Mouse (Mus musculus) intestine, embryonic 16.5 days (tissue): ENCODE measurements around the gene Kifc1. TPM values are rescaled to one million over a fixed set of nuclear protein-coding genes. Genes with fewer than 3 reads are reported as not detected.

Experiments used
- ATAC-seq: fragments of 200-750 bp; cut with Nextera tagmentation; 2 replicates; pipeline ENCODE4 v1.8.0; 2017; ENCODE audit warnings: moderate TSS enrichment, moderate library complexity
- H3K27ac ChIP-seq: fragments of 300-500 bp; sonication (generic); 2 replicates; pipeline ENCODE4 v1.5.1; 2014; ENCODE audit warnings: mild to moderate bottlenecking, low read length
- H3K27me3 ChIP-seq: fragments of 300-500 bp; sonication (generic); replicated peaks from 2 replicates; pipeline ENCODE4 v1.6.1; 2014; ENCODE audit warnings: low read length, control low read depth, mixed read lengths; ENCODE audit not compliant: control insufficient read depth, insufficient read depth
- H3K36me3 ChIP-seq: fragments of 300-500 bp; sonication (generic); 2 replicates; pipeline ENCODE4 v1.6.1; 2014; ENCODE audit warnings: low read length, control low read depth; ENCODE audit not compliant: control insufficient read depth, insufficient read depth
- H3K4me1 ChIP-seq: fragments of 300-500 bp; sonication (generic); 2 replicates; pipeline ENCODE4 v1.6.1; 2014; ENCODE audit warnings: low read length, control low read depth, mixed read lengths; ENCODE audit not compliant: control insufficient read depth, insufficient read depth
- H3K4me2 ChIP-seq: fragments of 300-500 bp; sonication (generic); 2 replicates; pipeline ENCODE4 v1.6.1; 2014; ENCODE audit warnings: low read depth, low read length, control low read depth
- H3K4me3 ChIP-seq: fragments of 300-500 bp; sonication (generic); 2 replicates; pipeline ENCODE4 v1.5.1; 2014; ENCODE audit warnings: mild to moderate bottlenecking, low read length
- H3K9ac ChIP-seq: fragments of 300-500 bp; sonication (generic); 2 replicates; pipeline ENCODE4 v1.6.1; 2014; ENCODE audit warnings: low read depth, low read length
- H3K9me3 ChIP-seq: fragments of 300-500 bp; sonication (generic); 2 replicates; pipeline ENCODE4 v1.6.1; 2016; ENCODE audit warnings: low read length, control low read depth; ENCODE audit not compliant: control insufficient read depth
- WGBS: fragments of 180-500 bp; shearing (Covaris S2); extraction: QIAGEN DNeasy Blood & Tissue Kit; methylation state at CpG from one replicate; pipeline ENCODE4 v1.1.7; 2014; 5-methylcytosine and 5-hydroxymethylcytosine counted together
- polyA plus RNA-seq: library from polyadenylated mRNA; unstranded; fragments of >200 nt; fragmentation: Nextera tagmentation; extraction: Ambion mirVana; gene quantifications from 2 replicates; pipeline ENCODE4 v1.2.1, GENCODE M21; 2015

Gene Kifc1
- 5.9 and 7.0 TPM in 2 replicates for polyA plus RNA-seq

GRCm38 (mm10) chr17:33890533-33891059 is at the start of gene Kifc1:
Gene Kifc1, minus strand, starts transcription at chr17:33890661.
- peak; percentile 99 for ATAC-seq
- WGBS = under 1% methylated on average over 49 of the region's 49 CpGs
- peak within 1 kb of the TSS; percentile 73 for H3K9ac ChIP-seq

GRCm38 (mm10) chr17:33938783-33939182 is 48.3 kb upstream of the Kifc1 start:
- Histone ChIP-seq H3K27me3 (no peaks in the 10 kb centered on the region), H3K9ac (peak overlapping the region; percentile 87; the same call in 1 of the 2 replicates), H3K9me3 (no peaks in the 10 kb centered on the region), H3K4me2 (no peak overlapping the region), H3K4me1 (peaks cover 19% of the 10 kb centered on the region), H3K4me3 (no peak overlapping the region), H3K27ac (no peak overlapping the region), H3K36me3 (peaks cover 15% of the 10 kb centered on the region)
- no peak for ATAC-seq
- WGBS = 70% methylated on average over 11 of the region's 11 CpGs

More at GRCm38 (mm10) chr17:33890533-33891059, at the start of gene Kifc1:
- H3K4me3 ChIP-seq = peak within 1 kb of the TSS; percentile 64
- H3K4me2 ChIP-seq = peak within 1 kb of the TSS; percentile 58
- no peaks in the 10 kb centered on the region for H3K27me3 ChIP-seq
- H3K36me3 ChIP-seq = no peaks in the 10 kb centered on the region
- no peak within 1 kb of the TSS for H3K27ac ChIP-seq
- H3K4me1 ChIP-seq = peaks cover 10% of the 10 kb centered on the region
- H3K9me3 ChIP-seq = no peaks in the 10 kb centered on the region

- no peaks in the 10 kb centered on the region for H3K9me3 ChIP-seq
- no peak overlapping the region for H3K4me3 ChIP-seq
- no peak overlapping the region for H3K4me2 ChIP-seq
- ATAC-seq = no peak
- peaks cover 19% of the 10 kb centered on the region for H3K4me1 ChIP-seq
- no peak overlapping the region for H3K27ac ChIP-seq
- WGBS = 84% methylated on average over 15 of the region's 15 CpGs
- no peak overlapping the region for H3K9ac ChIP-seq
- H3K36me3 ChIP-seq = peaks cover 11% of the 10 kb centered on the region
- no peaks in the 10 kb centered on the region for H3K27me3 ChIP-seq
Observed at GRCm38 (mm10) chr17:33936993-33937392, 46.5 kb upstream of the Kifc1 start.

- 91% methylated on average over 21 of the region's 21 CpGs for WGBS
- H3K27me3 ChIP-seq = no peaks in the 10 kb centered on the region
- no peak overlapping the region for H3K9ac ChIP-seq
- H3K4me1 ChIP-seq = peaks cover 19% of the 10 kb centered on the region
- peaks cover 11% of the 10 kb centered on the region for H3K36me3 ChIP-seq
- no peak overlapping the region for H3K4me3 ChIP-seq
- H3K9me3 ChIP-seq = no peaks in the 10 kb centered on the region
- no peak for ATAC-seq
- no peak overlapping the region for H3K27ac ChIP-seq
- no peak overlapping the region for H3K4me2 ChIP-seq
Observed at GRCm38 (mm10) chr17:33935422-33936055, 45.1 kb upstream of the Kifc1 start.

GRCm38 (mm10) chr17:33932970-33933369 is 42.5 kb upstream of the Kifc1 start:
- peaks cover 11% of the 10 kb centered on the region for H3K36me3 ChIP-seq
- H3K27ac ChIP-seq = no peak overlapping the region
- peaks cover 17% of the 10 kb centered on the region for H3K4me1 ChIP-seq
- 92% methylated on average over 15 of the region's 15 CpGs for whole genome bisulfite sequencing
- no peaks in the 10 kb centered on the region for H3K9me3 ChIP-seq
- no peak overlapping the region for H3K4me3 ChIP-seq
- ATAC-seq = no peak
- no peaks in the 10 kb centered on the region for H3K27me3 ChIP-seq
- H3K4me2 ChIP-seq = no peak overlapping the region
- H3K9ac ChIP-seq = no peak overlapping the region

GRCm38 (mm10) chr17:33932448-33932847 is 42.0 kb upstream of the Kifc1 start:
- 86% methylated on average over 14 of the region's 14 CpGs for WGBS
- no peak overlapping the region for H3K4me2 ChIP-seq
- peaks cover 8% of the 10 kb centered on the region; the same call in 1 of the 2 replicates for H3K36me3 ChIP-seq
- no peak overlapping the region for H3K9ac ChIP-seq
- H3K9me3 ChIP-seq = no peaks in the 10 kb centered on the region
- no peak for ATAC-seq
- H3K27ac ChIP-seq = no peak overlapping the region
- peaks cover 17% of the 10 kb centered on the region for H3K4me1 ChIP-seq
- H3K4me3 ChIP-seq = no peak overlapping the region
- H3K27me3 ChIP-seq = no peaks in the 10 kb centered on the region

- H3K9ac ChIP-seq = no peak overlapping the region
- no peak overlapping the region for H3K4me3 ChIP-seq
- peaks cover 7% of the 10 kb centered on the region; the same call in 1 of the 2 replicates for H3K36me3 ChIP-seq
- ATAC-seq = no peak
- H3K4me1 ChIP-seq = peaks cover 17% of the 10 kb centered on the region
- H3K4me2 ChIP-seq = no peak overlapping the region
- no peaks in the 10 kb centered on the region for H3K9me3 ChIP-seq
- H3K27ac ChIP-seq = no peak overlapping the region
- no peaks in the 10 kb centered on the region for H3K27me3 ChIP-seq
- 90% methylated on average over 11 of the region's 11 CpGs for WGBS
Observed at GRCm38 (mm10) chr17:33931947-33932346, 41.5 kb upstream of the Kifc1 start.

GRCm38 (mm10) chr17:33931159-33931866 is 40.9 kb upstream of the Kifc1 start:
- Histone ChIP-seq H3K9ac (peak overlapping the region; percentile 85), H3K36me3 (peaks cover 8% of the 10 kb centered on the region; the same call in 1 of the 2 replicates), H3K4me1 (peaks cover 17% of the 10 kb centered on the region), H3K9me3 (no peaks in the 10 kb centered on the region), H3K4me3 (peak overlapping the region; percentile 87), H3K4me2 (peak overlapping the region; percentile 98), H3K27ac (no peak overlapping the region), H3K27me3 (no peaks in the 10 kb centered on the region)
- 42% methylated on average over 18 of the region's 18 CpGs for WGBS
- ATAC-seq = no peak
